Mouse (Mus musculus): Measurements from ENCODE around the gene Gm45213. TPM values are rescaled to one million over a fixed set of nuclear protein-coding genes. Genes with fewer than 3 reads are reported as not detected.
"Not testable (repeated sequence)": the region's sequence is repeated elsewhere in the genome, so short reads cannot be mapped to it uniquely, and the experiment has no call there.

Gene Gm45213
- total RNA-seq, 2 experiments from 2014 or later, result not detected

DNA sequence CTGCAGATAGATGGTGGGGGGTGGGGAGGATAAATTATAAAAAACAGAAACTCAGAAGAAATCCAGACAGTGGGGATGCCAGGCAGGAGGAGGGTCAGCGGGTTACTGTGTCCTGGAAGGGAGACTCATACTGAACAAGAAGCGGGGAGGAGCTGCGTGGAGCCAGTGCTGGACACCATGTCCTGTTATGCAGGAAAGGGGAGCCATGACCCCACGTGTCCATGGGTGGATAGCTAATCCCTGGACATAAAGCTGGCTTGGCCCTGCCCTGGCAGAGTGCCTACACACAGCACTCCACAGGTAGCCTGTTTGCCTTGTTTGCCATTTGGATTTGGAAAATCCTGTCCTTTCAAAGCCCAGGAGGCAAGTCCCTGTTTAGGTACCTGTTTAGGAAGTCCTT, 4.6 kb downstream of the Gm45213 start:
- DNase-seq (ENCODE audit: extremely low spot score in 1 of 2, low spot score in 1 of 2), result no peak

- no peak for DNase-seq (ENCODE audit: extremely low spot score in 1 of 2, low spot score in 1 of 2)
Measured at GRCm38 (mm10) chr7:66048446-66049230, 5.2 kb downstream of the Gm45213 start.

DNA sequence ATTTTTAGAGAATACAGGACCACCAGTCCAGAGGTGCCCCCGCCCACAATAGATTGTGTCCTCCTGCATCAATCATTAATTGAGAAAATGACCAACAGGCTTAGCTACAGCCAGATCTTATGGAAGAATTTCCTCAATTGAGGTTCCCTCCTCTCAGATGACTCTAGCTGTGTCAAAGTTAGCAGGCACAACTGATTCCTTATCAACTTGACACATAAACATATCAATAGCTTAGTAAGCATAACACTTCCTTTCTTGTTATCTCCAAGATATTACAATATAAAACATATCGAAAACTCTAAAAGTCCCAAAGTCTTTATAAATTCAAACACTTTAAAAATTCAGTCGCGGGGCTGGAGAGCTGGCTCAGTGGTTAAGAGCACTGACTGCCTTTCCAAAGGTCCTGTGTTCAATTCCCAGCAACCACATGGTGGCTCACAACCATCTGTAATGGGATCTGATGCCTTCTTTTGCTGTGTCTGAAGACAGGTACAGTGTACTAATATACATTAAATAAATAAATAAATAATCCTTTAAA, 10.6 kb downstream of the Gm45213 start:
- DNase-seq (ENCODE audit: extremely low spot score in 1 of 2, low spot score in 1 of 2), result no peak

DNA sequence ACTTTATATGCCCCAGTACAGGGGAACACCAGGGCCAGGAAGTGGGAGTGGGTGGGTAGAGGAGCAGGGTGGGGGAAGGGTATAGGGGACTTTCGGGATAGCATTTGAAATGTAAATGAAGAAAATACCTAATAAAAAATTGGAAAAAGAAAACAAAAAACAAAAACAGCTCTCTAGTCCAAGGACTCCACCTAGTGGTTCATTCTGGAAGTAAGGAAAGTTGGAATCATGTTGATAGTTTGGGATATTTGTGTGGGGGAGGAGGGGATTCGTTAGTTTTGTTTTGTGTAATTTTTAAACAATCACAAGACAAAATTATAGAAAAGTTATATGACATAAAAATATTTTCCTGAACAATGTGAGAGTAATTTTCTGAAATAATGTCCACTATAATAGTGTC, 12.0 kb downstream of the Gm45213 start:
- DNase-seq (ENCODE audit: extremely low spot score in 1 of 2, low spot score in 1 of 2), result not testable (repeated sequence)

DNA sequence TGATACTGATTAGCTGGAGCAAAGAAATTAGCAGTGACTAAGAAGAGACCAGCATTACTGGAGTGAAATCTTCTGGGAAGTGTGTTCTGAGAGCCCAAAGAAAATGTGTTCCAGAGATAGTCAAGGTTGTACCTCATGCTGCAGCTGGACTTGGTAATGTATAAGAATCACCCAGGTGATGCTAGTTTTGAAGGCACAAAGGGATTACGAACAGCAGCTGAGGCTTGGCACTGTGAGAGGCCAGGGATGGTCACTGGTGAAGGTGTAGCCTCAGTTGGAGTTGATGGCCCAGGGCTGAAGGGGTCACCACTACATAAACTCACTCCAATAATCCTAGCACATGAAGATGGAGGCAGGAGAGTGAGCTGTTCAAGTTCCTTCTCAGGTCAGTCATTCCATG, 15.3 kb downstream of the Gm45213 start, which contains the start of gene Snrpa1:
Gene Snrpa1, plus strand, starts transcription at position 301 of the 400 bp plus-strand sequence.
- no peak for DNase-seq (ENCODE audit: extremely low spot score in 1 of 2, low spot score in 1 of 2)

DNA sequence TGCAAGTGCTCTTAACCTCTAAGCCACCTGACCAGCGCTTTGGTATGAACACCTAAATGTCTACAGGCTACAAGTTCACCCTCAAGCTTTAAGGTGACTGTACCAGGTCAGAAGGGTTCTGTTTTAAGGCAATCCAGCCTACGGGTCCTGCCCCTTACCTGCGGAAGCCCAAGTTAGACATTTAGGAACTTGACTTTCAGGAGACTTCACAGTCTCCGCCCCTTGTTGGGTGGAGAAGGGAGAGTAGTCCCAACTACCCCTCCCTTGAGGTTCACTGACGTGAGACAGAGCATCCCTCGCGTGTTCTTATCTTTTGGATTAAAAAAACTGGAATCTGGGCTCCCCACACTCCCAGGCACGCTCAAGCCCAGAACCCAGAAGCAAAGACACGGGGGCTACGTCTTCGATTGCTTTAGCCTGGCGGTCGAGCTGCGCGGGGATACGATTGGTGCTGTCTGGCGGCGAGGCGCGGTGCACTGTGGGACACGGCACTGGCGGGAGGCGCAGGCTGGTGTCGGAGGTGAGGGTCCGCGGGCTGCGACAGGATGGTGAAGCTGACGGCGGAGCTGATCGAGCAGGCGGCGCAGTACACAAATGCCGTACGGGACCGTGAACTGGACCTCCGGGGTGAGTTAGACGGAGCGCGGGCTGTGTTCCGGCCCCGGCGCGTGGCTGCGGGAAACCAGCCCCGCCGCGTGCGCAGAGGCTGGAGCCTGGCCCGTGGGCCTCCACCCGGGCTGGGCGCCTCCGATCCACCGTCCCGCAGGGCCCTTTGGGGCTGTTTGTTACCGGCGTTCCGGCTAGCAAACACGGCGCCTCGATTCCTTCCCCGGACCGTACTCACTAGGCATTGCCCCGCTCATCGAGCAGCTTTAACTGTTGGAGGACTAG, 16.9 kb downstream of the Gm45213 start:
- peak; percentile 81 to 87 for DNase-seq (ENCODE audit: extremely low spot score in 1 of 2, low spot score in 1 of 2)

- DNase-seq (ENCODE audit: extremely low spot score in 1 of 2, low spot score in 1 of 2), result no peak
Measured at GRCm38 (mm10) chr7:66061057-66061456, 17.7 kb downstream of the Gm45213 start.

- peak in 1 of 2 experiments; percentile 32 for DNase-seq (ENCODE audit: extremely low spot score in 1 of 2, low spot score in 1 of 2)
Measured at GRCm38 (mm10) chr7:66076411-66076810, 33.0 kb downstream of the Gm45213 start.

DNA sequence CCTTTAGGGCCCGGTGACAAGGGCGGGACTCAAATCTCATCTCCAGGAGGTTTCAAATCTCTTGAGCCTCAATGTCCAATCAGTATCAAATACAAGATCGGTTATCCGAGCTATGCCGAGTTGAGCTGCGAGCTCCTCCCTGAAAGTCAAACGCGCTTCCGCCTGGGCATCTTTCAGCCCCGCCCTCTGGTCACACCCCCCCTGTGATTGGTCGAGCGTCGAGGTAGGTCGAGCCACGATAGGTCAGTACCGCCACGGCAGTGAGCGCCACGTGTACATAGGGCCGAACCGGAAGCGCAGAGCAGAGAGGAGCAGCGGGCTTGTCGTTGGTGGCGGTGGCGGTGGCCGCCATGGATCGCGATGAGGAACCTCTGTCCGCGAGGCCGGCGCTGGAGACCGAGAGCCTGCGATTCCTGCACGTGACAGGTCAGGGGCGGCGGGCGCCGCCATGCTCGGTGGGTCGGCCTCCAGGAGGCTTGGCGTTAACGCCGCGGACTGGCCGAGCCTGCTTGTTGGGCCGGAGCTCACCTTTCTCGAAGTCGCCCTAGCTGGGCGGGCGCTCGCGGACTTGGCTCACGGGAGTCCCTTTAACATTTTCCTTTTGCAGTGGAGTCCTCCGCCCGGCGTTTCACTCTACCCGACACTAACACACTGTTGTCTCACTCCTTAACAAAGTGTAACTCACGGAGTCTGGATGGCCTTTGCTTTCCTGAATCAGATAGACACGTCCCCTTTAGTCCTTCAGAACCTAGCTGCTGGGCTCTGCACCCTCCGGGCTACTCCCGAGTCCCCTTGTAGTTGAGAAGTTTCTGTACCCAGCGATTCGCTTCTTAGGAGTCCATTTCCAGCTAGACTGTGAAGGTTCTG, 36.2 kb downstream of the Gm45213 start, which contains the start of gene Selenos:
Gene Selenos, plus strand, starts transcription at position 286 of the 867 bp plus-strand sequence.
- peak; percentile 80 to 86 for DNase-seq (ENCODE audit: extremely low spot score in 1 of 2, low spot score in 1 of 2)

DNA sequence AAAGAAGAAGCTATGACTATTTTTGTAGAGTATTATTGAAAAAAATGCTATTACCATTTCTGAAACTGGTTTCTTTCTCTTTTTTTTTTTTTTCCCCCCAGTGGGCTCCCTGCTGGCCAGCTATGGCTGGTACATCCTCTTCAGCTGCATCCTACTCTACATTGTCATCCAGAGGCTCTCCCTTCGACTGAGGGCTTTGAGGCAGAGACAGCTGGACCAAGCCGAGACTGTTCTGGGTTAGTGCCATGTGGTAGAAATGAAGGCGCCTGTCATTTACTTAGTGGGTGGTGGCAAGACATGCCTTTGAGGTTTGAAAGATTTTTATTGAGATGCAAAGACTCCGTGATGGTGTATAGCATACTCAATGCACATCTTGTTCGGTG, 36.8 kb downstream of the Gm45213 start:
- DNase-seq (ENCODE audit: extremely low spot score in 1 of 2, low spot score in 1 of 2), result no peak

DNA sequence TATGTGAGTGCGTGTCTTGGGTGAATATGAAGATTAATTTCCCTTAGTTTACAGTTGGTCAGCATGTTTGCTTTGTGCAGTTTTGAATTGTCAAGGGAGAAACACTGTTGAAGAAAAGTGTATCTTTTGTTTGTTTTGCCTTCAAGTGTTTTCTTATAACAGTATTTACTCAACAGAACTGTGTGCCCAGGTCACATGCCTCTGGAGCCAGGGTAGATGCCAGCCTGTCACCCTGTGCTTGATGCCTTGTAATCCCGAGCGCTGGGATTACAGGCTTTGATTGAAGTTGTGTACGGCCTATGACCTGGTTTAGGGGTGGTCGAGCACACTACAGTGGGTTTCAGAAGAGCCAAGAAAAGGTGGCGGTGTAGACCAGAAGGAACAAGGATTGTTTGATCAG, 40.4 kb downstream of the Gm45213 start:
- DNase-seq (ENCODE audit: extremely low spot score in 1 of 2, low spot score in 1 of 2), result no peak

- no peak for DNase-seq (ENCODE audit: extremely low spot score in 1 of 2, low spot score in 1 of 2)
Measured at GRCm38 (mm10) chr7:66084546-66084945, 41.1 kb downstream of the Gm45213 start.

DNA sequence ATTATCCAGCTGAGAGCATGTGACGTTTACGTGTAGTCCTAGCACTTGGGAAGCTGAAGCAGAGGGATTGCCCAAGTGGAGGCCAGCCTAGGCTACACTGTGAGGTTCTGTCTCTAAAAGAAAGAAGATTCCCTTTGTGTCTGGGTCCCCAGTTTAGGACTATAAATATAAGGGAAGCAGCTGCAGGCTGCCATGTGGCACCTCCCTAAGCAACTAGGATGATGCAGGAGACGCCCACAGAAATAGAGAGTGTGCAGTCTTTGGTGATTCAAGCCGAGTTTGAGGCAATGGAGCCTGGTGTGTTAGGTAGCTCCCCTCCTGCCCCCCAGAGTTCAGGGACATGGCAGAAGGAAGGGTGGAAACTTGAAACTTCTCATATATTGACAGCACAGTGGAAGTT, 44.2 kb downstream of the Gm45213 start:
- DNase-seq (ENCODE audit: extremely low spot score in 1 of 2, low spot score in 1 of 2), result no peak

DNA sequence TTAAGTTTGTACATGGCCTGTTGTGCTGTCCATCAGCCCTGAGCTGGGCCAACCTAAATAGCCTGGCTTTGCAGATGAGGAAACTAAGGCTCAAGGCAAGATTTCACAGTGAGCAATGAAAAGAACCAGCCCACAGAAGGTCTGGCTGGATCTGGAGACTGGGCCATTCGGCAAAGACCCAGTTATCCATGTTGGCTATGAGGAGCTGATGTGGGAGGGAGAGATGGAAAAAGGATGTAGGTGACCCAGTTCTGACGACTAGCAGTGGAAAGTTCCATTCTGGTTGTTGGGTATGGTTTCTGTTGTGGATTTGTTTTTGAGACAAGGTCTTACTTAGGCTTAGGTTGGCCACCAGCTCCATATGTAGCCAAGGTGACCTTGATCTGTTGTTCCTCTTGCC, 44.7 kb downstream of the Gm45213 start:
- no peak for DNase-seq (ENCODE audit: extremely low spot score in 1 of 2, low spot score in 1 of 2)

DNA sequence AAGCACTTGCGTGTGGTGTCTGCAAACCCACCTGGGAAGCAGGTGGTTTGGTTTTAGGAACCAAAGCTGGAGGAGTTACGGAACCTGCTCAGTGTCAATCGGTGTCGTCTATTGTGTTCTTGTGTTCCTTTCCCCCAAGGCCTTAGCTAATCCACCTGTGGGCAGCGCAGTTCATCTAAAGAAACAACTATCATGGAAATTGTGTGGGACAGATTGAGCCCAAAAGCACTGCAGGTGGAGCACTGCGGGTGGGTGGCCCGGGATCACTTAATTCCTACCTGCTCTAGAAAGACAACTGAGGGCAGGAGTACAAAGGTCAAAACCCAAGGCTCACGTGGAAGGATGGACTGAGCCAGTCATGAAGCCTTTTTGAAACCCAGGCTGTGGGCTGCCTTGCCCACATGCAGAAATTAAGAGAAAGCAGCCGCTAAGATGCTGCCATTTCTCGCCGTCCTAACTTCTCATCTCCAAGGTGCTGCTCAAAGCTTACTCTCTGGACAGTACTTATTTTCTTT, 47.3 kb downstream of the Gm45213 start:
- no peak for DNase-seq (ENCODE audit: extremely low spot score in 1 of 2, low spot score in 1 of 2)

DNA sequence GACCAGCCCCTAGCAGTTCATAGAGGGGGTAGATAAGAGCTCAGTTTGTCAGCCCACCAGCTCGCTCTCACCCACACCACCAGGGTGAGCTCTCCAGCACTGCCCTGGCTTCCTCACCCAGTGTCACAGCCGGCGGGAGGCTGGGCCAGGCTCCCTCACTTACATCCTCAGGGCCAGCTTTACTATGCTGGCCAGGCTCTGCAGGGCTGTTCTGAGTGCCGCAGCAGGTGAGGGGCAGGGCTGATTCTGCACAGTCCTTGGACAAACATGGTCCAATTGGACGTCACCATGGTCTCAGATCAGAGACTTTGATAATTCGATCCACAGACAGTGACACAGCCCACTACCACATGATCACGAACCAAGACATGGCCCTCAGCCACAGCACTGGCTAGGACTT, 48.2 kb downstream of the Gm45213 start:
- no peak for DNase-seq (ENCODE audit: extremely low spot score in 1 of 2, low spot score in 1 of 2)

DNA sequence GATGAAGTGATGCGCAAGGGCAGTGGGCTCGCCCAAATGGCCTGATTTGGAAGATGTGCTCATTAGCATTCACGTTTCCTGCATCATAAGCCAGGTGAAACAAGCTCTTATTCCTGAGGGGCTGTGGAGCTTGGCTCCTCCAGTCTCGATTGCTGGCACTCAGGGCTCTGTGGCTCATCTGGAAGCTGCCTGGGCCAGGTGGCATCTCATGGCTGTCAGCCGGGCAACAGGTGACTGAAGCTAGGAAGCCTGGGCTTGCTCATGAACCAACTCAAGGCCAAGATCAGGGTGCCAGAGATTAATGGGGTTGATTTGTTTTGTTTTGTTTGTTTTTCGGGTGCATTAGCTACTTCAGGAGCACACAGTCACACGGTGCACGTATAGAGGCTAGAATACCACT, 49.3 kb downstream of the Gm45213 start:
- DNase-seq (ENCODE audit: extremely low spot score in 1 of 2, low spot score in 1 of 2), result no peak

- DNase-seq (ENCODE audit: extremely low spot score in 1 of 2, low spot score in 1 of 2), result no peak
Measured at GRCm38 (mm10) chr7:66094141-66094540, 50.7 kb downstream of the Gm45213 start.

DNA sequence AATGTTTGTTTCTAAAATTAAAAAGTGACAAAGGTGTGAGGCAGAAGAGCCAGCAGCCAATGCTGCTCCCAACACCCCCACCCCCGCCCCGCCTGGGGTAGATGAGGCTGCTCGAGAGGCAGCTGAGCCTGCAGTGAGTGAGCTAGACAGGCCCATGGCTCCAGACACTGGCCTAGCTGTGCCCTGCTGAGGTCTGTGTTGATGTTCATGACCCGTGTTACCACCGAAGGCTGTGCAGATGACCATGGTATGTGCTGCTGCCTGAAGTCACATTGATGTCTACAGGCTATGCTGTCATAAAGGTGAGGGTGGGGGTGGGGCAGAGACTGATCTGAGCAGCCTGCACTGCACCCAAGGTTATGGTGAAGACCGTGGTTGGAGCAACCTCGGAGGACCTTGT, 55.4 kb downstream of the Gm45213 start:
- DNase-seq (ENCODE audit: extremely low spot score in 1 of 2, low spot score in 1 of 2), result no peak

DNA sequence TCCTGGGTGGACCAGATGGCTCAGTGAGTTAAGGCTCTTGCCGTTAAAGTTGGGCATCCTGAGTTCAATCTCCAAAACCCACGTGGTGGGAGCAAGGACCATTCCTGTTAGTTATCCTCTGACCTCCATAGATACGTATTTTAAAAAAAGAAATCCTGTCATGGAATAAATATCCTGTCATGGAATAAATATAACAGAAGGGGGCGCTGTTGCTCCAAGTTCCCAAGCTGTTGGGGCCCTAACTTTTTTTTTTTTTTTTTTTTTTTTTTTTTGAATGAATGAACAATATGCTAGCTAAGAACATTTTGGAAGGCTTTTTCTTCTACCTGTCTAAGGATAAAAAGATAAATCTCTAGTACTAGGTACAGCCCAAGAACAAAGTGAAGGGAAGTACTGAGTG, 58.5 kb downstream of the Gm45213 start:
- no peak for DNase-seq (ENCODE audit: extremely low spot score in 1 of 2, low spot score in 1 of 2)

Data from layer of hippocampus, postnatal 25 days (tissue).